Mouse (Mus musculus) ES-Bruce4 (cell line): Measurements from ENCODE around the gene Adck2.

ENCODE experiments used
- CTCF ChIP-seq: IDR thresholded peaks from one replicate; pipeline ENCODE4 v1.8.1; 2011; ENCODE audit warnings: low read depth, low read length
- POLR2A ChIP-seq: IDR thresholded peaks from one replicate; pipeline ENCODE4 v1.8.1; 2011; ENCODE audit warnings: low read length; ENCODE audit not compliant: insufficient read depth

- TF ChIP-seq CTCF (no peak), POLR2A (no peak)
These were observed 28.2 kb downstream of the Adck2 start for GRCm38 (mm10) chr6:39601828-39602227.
